Mouse (Mus musculus): ENCODE measurements at regions not wholly inside any gene's neighbourhood (a gene's known extent, or its start where the extent isn't known, plus 50 kb on each side); places are given as distances from the start of the nearest gene placed in this dataset.

DNA sequence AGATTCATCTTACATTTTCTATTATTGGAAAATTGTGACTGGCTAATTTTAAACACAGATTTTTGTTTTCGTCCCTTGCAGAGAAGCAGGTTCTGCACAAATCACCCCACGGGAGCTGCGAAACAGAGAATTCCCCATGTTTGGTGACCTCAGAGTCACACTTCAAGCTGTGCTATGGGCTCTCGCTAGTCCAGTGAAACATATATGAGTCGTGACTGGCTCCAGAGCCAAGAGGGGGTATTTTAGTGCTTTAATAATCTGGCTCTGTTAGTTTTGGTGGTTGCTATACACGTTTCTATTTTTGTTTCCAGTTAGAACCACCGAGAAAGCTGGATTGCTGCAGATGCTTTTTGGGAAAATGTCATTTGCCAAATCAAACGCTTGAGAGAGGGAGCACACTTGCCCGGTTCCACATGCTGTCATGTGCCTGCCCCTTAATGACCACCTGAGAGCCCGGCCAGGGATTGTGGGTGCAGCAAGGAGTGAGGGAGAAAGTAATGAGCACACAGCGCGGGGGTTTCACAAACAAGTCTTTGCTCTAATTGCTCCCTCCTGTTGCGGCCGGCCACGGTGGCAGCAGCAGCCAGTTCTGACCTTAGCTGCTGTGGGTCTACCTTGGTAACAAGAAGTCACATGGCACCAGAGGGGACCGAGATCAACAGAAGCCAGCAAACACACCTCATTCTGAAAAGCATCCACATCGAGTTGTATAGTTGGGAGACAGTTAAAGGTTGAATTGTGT lies 394.4 kb upstream of the Tmpo start:
- Histone ChIP-seq H3K9me3 (replicated peaks) (0 out of 2 replicates have a peak, but pooled peaks cover 14% of the 10 kb centered on the region), H3K27ac (no peak overlapping the region), H3K4me3 (no peak overlapping the region), H3K4me1 (no peaks in the 10 kb centered on the region), H3K36me3 (no peaks in the 10 kb centered on the region), H3K27me3 (replicated peaks) (no peaks in the 10 kb centered on the region), H3K9ac (no peak overlapping the region), H3K4me2 (no peak overlapping the region)
- WGBS (ENCODE audit: insufficient replicate concordance) = 66% methylated on average over 17 of the region's 17 CpGs
- no peak for ATAC-seq

DNA sequence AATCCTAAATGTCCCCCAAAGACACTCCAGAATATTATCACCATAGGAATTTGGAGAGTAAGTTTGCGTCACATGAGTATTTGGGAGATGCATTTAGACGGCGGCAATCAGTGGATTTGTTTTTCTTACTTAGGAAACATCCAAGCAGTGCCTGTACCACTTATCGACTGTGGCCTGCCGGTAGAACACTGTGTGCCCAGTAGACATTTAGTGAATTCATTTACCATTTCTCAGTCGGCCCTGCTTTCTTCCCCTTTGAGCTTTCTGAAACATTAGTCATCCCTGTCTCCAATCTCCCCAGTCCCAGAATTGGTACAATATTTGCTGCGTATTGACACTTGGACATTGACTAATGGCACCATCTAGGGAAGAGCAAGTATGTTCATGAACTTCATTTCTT lies 391.7 kb upstream of the Tmpo start:
- Histone ChIP-seq H3K27ac (no peak overlapping the region), H3K9me3 (replicated peaks) (0 out of 2 replicates have a peak, but pooled peaks cover 14% of the 10 kb centered on the region), H3K4me3 (no peak overlapping the region), H3K27me3 (replicated peaks) (no peaks in the 10 kb centered on the region), H3K9ac (no peak overlapping the region), H3K4me2 (no peak overlapping the region), H3K36me3 (no peaks in the 10 kb centered on the region), H3K4me1 (no peaks in the 10 kb centered on the region)
- ATAC-seq = no peak
- 79% methylated on average over 7 of the region's 7 CpGs for WGBS (ENCODE audit: insufficient replicate concordance)

DNA sequence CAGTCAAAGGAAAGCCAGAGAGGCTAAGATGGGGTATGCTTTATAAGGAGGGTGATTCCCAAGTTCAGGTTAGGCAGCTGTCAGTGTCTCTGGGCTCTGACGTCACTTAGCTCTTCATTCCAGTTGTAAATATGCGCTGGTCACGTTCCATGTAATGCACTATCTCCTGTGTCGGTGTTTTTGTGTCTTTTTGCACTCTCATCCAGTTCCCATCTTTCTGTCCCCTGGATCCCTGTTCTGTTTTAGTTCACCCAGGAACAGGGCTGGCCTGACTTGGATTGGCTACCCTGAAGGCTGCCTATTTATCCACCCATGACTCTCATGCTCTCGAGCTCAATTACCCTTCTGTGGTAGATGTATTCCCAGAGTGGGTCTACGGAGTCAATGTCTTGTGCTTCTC lies 387.9 kb upstream of the Tmpo start:
- 75% methylated on average over 6 of the region's 6 CpGs for WGBS (ENCODE audit: insufficient replicate concordance)
- H3K4me1 ChIP-seq = no peaks in the 10 kb centered on the region
- no peaks in the 10 kb centered on the region for H3K36me3 ChIP-seq
- no peak for ATAC-seq
- no peaks in the 10 kb centered on the region for H3K9me3 ChIP-seq (replicated peaks)
- no peaks in the 10 kb centered on the region for H3K27me3 ChIP-seq (replicated peaks)
- no peak overlapping the region for H3K4me3 ChIP-seq
- H3K9ac ChIP-seq = no peak overlapping the region
- no peak overlapping the region for H3K4me2 ChIP-seq
- H3K27ac ChIP-seq = no peak overlapping the region

DNA sequence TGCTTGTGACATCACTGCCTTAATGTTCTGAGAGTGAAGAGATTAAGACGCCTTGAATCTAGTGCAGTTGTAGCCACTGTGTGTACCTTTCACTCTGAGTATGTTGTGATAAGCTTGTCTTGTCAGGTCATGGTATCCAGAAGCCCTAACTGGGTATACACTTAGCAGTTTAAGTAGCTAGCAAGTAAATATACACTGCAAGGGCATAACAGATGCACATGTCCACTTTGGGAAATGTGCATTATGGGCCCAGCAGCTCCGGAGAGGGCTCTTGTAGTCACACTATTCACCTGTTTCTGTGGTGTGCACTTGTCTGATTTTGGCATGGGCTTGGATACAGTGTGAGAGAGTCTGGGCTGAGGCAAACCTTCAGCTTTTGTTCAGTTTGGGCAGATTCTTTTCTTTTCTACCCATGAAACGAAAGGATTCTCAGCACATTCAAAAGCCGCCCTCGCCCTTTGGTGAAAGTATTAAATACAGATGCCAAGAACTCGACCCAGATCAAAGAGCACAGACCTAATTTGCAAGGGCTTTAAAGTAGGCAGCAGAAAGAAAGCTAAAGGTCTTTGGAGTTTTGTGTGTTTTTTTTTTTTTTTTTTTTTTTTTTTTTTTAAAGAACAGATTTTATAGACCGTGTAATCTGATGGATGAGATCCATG lies 385.1 kb upstream of the Tmpo start:
- no peak overlapping the region for H3K27ac ChIP-seq
- H3K27me3 ChIP-seq (replicated peaks) = no peaks in the 10 kb centered on the region
- H3K9me3 ChIP-seq (replicated peaks) = no peaks in the 10 kb centered on the region
- 69% methylated on average over 7 of the region's 7 CpGs for WGBS (ENCODE audit: insufficient replicate concordance)
- no peak overlapping the region for H3K4me2 ChIP-seq
- no peak for ATAC-seq
- no peaks in the 10 kb centered on the region for H3K36me3 ChIP-seq
- H3K9ac ChIP-seq = no peak overlapping the region
- no peaks in the 10 kb centered on the region for H3K4me1 ChIP-seq
- H3K4me3 ChIP-seq = no peak overlapping the region

DNA sequence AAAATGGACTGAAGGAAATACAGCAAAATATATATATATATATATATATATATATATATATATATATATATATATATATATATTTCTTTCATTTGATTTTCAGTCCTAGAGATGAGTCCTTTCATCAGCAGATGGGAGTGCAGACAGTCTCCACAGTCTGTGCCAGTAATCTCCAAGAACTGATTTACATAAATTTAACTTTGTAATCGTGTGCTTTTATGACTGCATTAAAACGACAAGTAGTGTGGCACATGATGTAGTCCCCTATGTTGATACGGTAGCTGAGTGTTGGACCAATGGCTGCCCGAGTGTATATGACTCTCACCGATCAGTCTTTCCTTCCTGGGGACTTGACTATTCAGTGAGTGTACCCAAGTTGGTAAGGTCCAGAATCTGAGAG lies 378.2 kb upstream of the Tmpo start:
- no peak overlapping the region for H3K9ac ChIP-seq
- H3K36me3 ChIP-seq = no peaks in the 10 kb centered on the region
- no peak overlapping the region for H3K4me2 ChIP-seq
- no peak for ATAC-seq
- H3K27me3 ChIP-seq (replicated peaks) = no peaks in the 10 kb centered on the region
- H3K4me3 ChIP-seq = no peak overlapping the region
- no peaks in the 10 kb centered on the region for H3K4me1 ChIP-seq
- 78% methylated on average over 5 of the region's 5 CpGs for whole genome bisulfite sequencing (ENCODE audit: insufficient replicate concordance)
- H3K9me3 ChIP-seq (replicated peaks) = no peaks in the 10 kb centered on the region
- no peak overlapping the region for H3K27ac ChIP-seq

DNA sequence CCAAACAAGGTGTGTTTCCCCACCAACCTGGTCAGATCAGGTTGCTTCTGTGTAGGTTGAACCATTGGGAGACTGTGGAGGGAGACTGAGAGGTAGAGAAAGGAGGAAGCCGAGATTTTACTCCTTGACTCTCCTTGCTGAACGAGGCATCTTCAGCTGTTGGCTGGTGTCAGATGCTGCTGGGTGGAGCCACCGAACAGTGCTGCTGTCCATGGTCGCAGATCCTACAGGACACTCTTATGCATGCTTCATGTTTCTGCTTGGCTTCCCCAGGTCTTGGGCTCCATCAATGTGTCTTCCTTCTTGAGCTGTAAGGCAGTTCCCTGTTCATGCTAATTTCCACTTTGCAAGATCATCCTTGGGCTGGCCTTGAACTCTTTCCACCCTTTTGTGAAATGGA lies 367.0 kb upstream of the Tmpo start:
- H3K4me1 ChIP-seq = no peaks in the 10 kb centered on the region

DNA sequence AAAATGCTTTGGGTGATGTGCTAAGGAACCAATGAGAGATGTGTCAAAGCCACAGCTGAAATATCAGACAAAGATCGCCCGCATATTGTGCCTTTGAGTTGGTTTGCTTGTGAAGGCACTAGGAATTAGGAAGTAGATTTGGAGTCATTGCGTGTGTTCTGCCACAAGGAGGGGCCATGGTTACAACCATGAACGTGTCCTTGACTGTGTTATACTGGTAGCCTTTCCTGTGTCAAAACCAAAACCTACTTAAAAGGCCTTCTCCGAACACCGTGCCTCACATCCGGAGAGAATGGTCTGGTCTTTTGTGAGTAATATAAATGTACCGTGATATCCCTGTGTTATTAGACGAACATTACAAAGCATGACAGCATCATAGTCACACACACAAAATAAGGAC lies 365.0 kb upstream of the Tmpo start:
- no peaks in the 10 kb centered on the region for H3K9me3 ChIP-seq (replicated peaks)
- H3K27me3 ChIP-seq (replicated peaks) = no peaks in the 10 kb centered on the region
- ATAC-seq = no peak
- no peak overlapping the region for H3K27ac ChIP-seq
- no peaks in the 10 kb centered on the region for H3K36me3 ChIP-seq
- WGBS (ENCODE audit: insufficient replicate concordance) = 54% methylated on average over 9 of the region's 9 CpGs
- no peak overlapping the region for H3K9ac ChIP-seq
- no peaks in the 10 kb centered on the region for H3K4me1 ChIP-seq
- H3K4me3 ChIP-seq = no peak overlapping the region
- no peak overlapping the region for H3K4me2 ChIP-seq

More for the DNA sequence above, 367.0 kb upstream of the Tmpo start:
- H3K36me3 ChIP-seq = no peaks in the 10 kb centered on the region
- H3K9ac ChIP-seq = no peak overlapping the region
- 32% methylated on average over 4 of the region's 4 CpGs for WGBS (ENCODE audit: insufficient replicate concordance)
- ATAC-seq = no peak
- no peaks in the 10 kb centered on the region for H3K27me3 ChIP-seq (replicated peaks)
- no peak overlapping the region for H3K27ac ChIP-seq
- H3K9me3 ChIP-seq (replicated peaks) = no peaks in the 10 kb centered on the region
- H3K4me3 ChIP-seq = no peak overlapping the region
- no peak overlapping the region for H3K4me2 ChIP-seq

DNA sequence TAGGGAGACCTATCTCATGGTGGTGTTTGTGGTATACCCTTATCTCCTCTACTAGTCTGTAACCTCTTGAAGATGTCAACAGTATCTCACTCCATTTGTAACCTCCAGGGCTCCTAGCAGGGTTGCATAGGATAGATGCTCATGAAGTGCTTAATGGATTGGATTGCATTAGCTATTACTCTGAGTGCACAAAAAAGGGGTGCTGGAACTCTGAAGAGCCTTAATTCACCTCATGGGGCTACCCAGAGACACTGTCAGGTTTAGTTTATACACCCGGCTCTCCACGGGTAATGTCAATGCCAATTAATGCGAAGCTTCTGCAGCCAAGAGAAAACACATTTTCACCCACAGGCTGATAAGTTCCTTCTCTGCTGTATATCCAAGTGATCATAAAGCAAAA lies 364.3 kb upstream of the Tmpo start:
- no peak overlapping the region for H3K9ac ChIP-seq
- no peak overlapping the region for H3K27ac ChIP-seq
- H3K4me3 ChIP-seq = no peak overlapping the region
- H3K9me3 ChIP-seq (replicated peaks) = no peaks in the 10 kb centered on the region
- no peak for ATAC-seq
- WGBS (ENCODE audit: insufficient replicate concordance) = 72% methylated on average over 3 of the region's 3 CpGs
- no peak overlapping the region for H3K4me2 ChIP-seq
- H3K27me3 ChIP-seq (replicated peaks) = no peaks in the 10 kb centered on the region
- H3K4me1 ChIP-seq = no peaks in the 10 kb centered on the region
- H3K36me3 ChIP-seq = no peaks in the 10 kb centered on the region

DNA sequence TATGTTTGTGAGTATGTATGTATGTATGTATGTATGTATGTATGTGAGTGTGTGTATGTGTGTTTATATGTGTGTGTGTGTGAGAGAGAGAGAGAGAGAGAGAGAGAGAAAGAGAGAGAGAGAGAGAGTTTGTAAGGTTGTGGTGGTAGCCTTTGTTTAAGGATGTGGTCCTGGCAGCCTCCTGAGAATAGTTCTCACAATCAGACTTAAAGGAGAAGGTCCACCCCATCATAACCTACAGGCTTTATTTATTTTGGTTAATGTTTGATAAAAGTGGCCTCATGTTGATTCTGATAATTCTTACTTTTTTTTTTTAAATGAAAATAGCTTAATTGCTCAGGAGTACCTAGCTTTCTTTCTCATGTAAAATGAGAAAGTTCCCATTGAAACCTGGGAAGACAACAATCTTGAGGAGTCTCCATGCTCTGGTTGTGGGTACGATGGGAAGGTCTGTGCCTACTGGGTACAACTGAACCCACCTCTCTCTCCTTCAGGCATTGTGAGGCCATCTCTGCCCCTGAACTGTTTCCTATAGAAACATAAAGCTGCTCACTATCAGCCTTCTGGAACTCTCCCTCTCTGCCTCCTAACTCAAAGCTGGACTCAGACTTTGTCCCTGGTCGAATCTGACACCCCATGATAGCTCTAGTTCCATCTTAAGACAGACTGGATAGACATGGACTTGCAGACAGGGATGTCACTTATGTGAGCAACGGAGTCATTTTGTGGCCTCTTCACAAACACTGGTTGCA lies 362.2 kb upstream of the Tmpo start:
- Histone ChIP-seq H3K27me3 (replicated peaks) (no peaks in the 10 kb centered on the region), H3K4me2 (no peak overlapping the region), H3K4me3 (no peak overlapping the region), H3K9ac (no peak overlapping the region), H3K9me3 (replicated peaks) (no peaks in the 10 kb centered on the region), H3K27ac (no peak overlapping the region), H3K36me3 (no peaks in the 10 kb centered on the region), H3K4me1 (no peaks in the 10 kb centered on the region)
- no peak for ATAC-seq
- 53% methylated on average over 3 of the region's 3 CpGs for WGBS (ENCODE audit: insufficient replicate concordance)

DNA sequence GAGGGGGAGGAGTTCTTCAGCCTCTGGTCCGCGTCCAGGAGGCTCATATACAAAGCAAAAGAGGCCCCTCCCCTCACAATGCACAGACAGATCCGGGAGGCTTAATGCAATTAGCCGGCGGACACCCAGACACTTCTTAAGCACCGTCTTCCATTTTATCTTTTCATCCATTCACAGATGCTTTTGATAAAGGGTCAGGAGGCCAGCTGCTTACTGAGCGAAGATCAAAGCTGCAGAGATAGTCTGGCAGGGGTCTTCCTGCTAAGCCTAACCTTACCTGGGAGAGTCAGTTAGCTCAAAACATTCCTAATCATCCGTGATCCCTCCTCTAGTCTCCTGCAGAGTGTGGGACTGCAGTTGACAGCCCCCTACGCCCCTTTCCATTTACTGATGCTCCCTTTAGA lies 361.1 kb upstream of the Tmpo start:
- no peak for ATAC-seq
- Histone ChIP-seq H3K36me3 (no peaks in the 10 kb centered on the region), H3K4me2 (no peak overlapping the region), H3K4me3 (no peak overlapping the region), H3K4me1 (no peaks in the 10 kb centered on the region), H3K27ac (no peak overlapping the region), H3K27me3 (replicated peaks) (no peaks in the 10 kb centered on the region), H3K9me3 (replicated peaks) (no peaks in the 10 kb centered on the region), H3K9ac (no peak overlapping the region)
- WGBS (ENCODE audit: insufficient replicate concordance) = 7% methylated on average over 9 of the region's 9 CpGs

DNA sequence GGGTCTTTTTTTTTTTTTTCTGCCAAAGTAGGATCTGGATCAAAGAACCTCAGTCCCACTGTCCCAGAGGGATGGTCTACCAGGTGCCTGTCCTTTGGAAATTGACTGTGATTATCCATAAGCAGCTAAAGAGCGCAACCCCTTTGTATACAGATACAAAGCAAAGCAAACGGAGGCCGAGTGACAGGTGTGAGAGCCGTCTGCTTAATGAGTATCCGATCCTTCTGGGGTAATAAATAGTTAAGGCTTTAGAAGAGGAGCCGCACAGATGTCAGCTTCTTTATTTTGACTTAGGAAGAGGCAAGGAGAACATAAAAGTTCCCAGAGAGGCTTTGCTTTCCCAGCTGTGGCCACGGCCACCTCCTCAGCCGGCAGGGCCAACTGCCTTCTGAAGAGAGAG lies 356.1 kb upstream of the Tmpo start:
- no peaks in the 10 kb centered on the region for H3K4me1 ChIP-seq
- no peak overlapping the region for H3K9ac ChIP-seq
- H3K36me3 ChIP-seq = no peaks in the 10 kb centered on the region
- ATAC-seq = no peak
- no peaks in the 10 kb centered on the region for H3K27me3 ChIP-seq (replicated peaks)
- no peak overlapping the region for H3K4me2 ChIP-seq
- WGBS (ENCODE audit: insufficient replicate concordance) = 60% methylated on average over 8 of the region's 8 CpGs
- no peaks in the 10 kb centered on the region for H3K9me3 ChIP-seq (replicated peaks)
- no peak overlapping the region for H3K4me3 ChIP-seq
- no peak overlapping the region for H3K27ac ChIP-seq

DNA sequence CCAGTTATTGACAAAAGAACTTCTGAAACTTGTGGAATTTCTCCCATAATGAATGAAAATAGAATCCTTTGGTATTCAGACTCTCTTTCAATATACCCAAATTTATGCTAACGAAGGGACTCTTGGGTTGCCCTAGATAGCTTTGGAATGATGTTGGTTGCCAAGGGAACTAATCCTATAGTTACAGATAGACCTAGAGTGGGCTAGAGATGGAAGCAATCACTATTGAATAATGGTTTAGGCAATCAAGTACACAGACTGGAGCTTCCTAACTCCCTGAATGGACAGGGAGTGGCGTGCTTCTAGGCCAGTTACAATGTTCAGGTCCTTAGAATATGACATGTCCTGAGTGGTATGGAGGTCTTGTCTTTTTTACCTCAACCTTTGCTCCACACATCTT lies 354.3 kb upstream of the Tmpo start:
- Histone ChIP-seq H3K27ac (no peak overlapping the region), H3K9ac (no peak overlapping the region), H3K4me3 (no peak overlapping the region), H3K4me1 (no peaks in the 10 kb centered on the region), H3K4me2 (no peak overlapping the region), H3K9me3 (replicated peaks) (no peaks in the 10 kb centered on the region), H3K36me3 (no peaks in the 10 kb centered on the region), H3K27me3 (replicated peaks) (no peaks in the 10 kb centered on the region)
- WGBS (ENCODE audit: insufficient replicate concordance) = 47% methylated on average over 2 of the region's 2 CpGs
- ATAC-seq = no peak

Data from liver, embryonic 12.5 days (tissue).